Mouse (Mus musculus) heart, postnatal 4 days (tissue): ENCODE data around the gene Hfe. TPM values are rescaled to one million over a fixed set of nuclear protein-coding genes. Genes with fewer than 3 reads are reported as not detected.
A peak's percentile ranks its signal among the peaks of the same experiment; 100 is the strongest.
"Not testable (repeated sequence)": the region's sequence is repeated elsewhere in the genome, so short reads cannot be mapped to it uniquely, and the experiment has no call there.

ENCODE experiments used
- DNase-seq: peaks from one replicate; pipeline ENCODE4 v3.0.0; 2021
- microRNA-seq, 2 experiments: library from miRNA; unstranded; fragments of <30 nt; microRNA quantifications; one replicate each; pipeline ENCODE4 v1.2.0; 2021 to 2022
- total RNA-seq, 2 experiments: library from RNA; stranded (reverse); gene quantifications; 2 replicates each; pipeline ENCODE4 v1.2.3; 2021

Gene Hfe
- total RNA-seq, 2 experiments from 2014 or later = 19.7 to 21.0 TPM

DNA sequence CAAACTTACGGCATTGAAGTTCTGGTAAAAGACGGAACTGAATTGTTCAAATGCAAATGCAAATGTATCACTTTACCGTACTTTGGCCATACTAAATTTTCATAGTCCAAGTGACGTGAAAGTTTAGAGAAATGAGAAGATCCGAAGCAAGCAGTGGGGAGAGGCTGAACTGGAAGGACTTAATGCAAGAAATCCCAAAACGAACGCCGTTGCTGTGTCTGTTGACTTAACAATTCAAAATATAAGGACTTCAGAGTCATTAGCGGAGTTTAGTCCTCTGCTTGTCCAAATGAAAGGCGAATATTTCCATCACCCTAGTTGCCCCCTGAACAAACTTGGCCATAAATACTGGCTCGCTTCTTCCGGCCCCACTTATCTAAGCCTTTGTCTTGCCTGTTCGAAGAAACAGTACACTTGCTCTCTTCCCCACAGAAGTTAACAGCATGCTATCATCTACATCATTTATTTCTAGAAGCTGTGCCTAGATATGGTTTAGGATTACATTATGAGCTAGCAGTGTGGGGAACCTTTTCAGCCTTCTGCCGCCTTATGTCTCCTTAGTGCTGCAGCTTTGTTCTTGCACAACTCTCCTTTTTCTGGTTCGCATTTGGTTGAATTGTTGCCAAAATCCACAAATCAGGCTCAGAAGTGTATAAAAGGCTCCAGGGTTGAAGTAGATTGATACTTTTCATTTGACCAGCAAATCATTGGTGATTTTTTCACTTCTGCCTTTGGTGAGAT lies 25.4 kb downstream of the Hfe start:
- DNase-seq = peak; percentile 17

DNA sequence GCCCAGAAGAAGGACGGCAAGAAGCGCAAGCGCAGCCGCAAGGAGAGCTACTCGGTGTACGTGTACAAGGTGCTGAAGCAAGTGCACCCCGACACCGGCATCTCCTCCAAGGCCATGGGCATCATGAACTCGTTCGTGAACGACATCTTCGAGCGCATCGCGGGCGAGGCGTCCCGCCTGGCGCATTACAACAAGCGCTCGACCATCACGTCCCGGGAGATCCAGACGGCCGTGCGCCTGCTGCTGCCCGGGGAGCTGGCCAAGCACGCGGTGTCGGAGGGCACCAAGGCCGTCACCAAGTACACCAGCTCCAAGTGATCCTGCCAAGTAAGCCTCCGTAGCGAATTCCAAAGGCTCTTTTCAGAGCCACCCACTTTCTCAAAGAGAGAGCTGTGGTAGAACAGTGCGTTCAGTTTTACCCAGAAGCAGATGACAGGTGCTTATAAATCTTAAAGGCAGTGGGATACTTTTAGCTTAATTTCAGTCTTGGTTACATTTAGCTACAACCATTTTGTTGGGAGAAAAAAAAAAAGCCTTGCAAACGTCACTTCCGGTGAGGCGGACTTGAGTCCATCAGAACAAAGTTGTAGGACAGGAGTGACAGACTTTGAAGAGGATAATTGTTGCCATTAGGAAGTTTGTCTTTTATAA lies 26.2 kb downstream of the Hfe start:
- peak; percentile 55 for DNase-seq

DNA sequence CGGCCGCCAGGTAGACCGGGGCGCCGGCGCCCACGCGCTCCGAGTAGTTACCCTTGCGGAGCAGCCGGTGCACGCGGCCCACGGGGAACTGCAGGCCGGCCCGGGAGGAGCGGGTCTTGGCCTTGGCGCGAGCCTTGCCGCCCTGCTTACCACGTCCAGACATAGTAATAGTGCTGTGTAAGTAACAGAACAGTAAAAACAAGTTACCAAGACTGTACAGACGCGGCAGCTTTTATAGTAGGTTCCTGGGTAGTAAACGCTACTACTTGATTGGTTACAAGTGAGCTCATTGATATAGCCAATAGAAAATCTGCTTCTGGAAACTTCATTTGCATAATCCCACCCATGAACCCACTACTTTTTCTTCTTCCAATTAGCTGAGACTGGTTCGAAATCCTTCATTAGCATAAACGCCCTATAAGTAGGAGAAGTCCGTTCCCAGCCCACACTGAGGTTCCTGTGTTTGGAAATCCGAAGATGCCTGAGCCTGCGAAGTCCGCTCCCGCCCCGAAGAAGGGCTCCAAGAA lies 26.8 kb downstream of the Hfe start, which contains the start of the genes Hist1h2ac and Hist1h2bc:
Gene Hist1h2ac (minus strand): TSS at position 194 of the 527 bp plus-strand sequence.
Gene Hist1h2bc (plus strand): TSS at position 445 of the 527 bp plus-strand sequence.
- peak; percentile 75 for DNase-seq

DNA sequence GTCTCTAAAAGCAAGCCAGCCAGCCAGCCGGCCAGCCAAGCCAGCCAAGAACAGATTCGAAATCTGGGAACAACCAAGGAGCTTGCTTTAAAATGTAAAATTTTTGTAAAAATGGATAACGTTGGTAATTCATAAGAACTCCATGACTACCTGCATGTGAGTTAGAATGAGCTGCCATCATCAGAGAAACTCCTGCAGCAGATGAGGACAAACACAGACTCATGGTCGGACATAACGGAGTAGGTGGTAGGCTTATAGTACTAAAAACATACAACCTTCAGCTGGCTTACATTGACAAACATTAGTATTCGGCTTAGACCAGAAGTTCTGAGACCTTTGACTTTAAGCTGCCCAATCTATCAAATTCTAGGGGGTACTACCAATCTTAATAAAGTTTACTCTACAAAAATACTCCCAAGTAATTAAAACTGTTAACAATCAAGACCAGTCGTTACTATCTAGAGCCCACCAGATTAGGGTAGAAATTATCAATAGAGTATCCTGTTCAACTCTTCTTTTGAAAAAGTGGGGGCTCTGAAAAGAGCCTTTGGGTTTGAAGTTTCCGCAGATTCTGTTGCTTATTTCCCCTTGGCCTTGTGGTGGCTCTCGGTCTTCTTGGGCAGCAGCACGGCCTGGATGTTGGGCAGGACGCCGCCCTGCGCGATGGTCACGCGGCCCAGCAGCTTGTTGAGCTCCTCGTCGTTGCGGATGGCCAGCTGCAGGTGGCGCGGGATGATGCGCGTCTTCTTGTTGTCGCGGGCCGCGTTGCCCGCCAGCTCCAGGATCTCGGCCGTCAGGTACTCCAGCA lies 27.5 kb downstream of the Hfe start:
- DNase-seq = not testable (repeated sequence)

- DNase-seq = no peak
Measured at GRCm38 (mm10) chr13:23682623-23682946, 28.1 kb downstream of the Hfe start.

DNA sequence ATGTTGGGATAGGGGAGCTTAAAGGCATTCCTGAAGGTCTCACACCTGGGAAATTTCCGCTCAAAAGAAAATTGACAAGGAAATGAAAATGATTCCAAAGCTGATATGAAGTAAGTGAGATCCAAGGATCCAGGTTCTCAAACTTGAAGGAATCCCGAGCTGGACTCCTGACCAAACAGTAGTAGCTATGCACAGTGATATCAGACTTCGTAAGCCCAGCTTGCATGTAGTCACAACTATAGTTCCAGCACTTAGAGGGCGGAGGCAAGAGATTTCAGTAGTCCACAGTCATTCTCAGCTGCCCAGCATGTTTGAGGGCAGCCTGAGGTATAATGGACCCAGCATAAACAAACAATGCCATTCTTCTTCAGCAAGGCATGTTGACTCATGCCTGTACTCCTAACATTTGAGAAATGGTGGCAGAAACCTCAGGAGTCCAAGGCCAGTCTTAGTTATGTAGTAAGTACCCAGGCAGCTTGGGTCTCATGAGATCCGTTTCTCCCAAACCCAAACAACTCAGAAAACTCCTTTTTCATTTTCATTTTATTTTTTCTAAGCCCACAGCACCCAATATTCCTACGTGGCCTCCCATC lies 28.6 kb downstream of the Hfe start:
- DNase-seq = no peak

DNA sequence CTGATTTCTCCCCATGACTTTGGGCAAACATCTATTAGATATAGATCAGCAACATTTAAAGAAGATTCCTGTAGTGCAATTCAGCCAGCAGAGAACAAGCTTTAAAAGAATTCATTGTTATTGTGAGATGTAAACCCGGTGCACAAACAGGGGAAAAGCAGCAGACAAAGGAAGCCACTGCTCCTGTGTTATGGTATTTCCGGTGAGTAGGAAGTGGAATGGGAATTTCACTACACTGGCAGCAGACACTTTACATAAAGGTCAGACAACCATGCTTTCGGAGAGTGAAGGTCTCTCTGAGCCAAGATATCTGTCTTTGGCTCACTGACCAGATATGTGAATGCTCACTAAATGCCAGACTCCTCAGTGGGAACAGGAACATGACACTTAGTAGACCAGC lies 48.1 kb downstream of the Hfe start:
- no peak for DNase-seq

GRCm38 (mm10) chr13:23659636-23660366 lies 50.9 kb downstream of the Hfe start:
- DNase-seq = no peak

Small RNA genes lying within 50 kb of the gene (microRNA-seq; reads per million reads assigned to microRNA genes)
- gene Gm44314 (0 to 0.20 reads per million in 2 experiments), gene Gm44350 (0 to 0.20 reads per million in 2 experiments), gene Gm44484 (0 reads per million in 2 experiments)

Other genes with a start within 250 kb of the Hfe start
- under 1 TPM; 0.11 to 0.24 TPM for gene Btn1a1, start 245.0 kb downstream of the Hfe start, total RNA-seq
- not detected for gene Btn2a2, start 222.0 kb downstream of the Hfe start, total RNA-seq
- 1,000 to 10,000 TPM; 1,227 to 1,327 TPM for gene Hist1h4h, start 179.8 kb downstream of the Hfe start, total RNA-seq
- gene Hist1h2af, start 176.9 kb downstream of the Hfe start, total RNA-seq = 100 to 1,000 TPM; 480 to 499 TPM
- 100 to 1,000 TPM; 165 to 172 TPM for gene Hist1h3g, start 175.4 kb downstream of the Hfe start, total RNA-seq
- gene Hist1h2bh, start 167.5 kb downstream of the Hfe start, total RNA-seq = 10 to 100 TPM; 23.5 to 23.8 TPM
- gene Hist1h3f, start 166.8 kb downstream of the Hfe start, total RNA-seq = 100 to 1,000 TPM; 121 to 128 TPM
- 100 to 1,000 TPM; 802 to 855 TPM for gene Hist1h4f, start 159.2 kb downstream of the Hfe start, total RNA-seq
- 10 to 100 TPM; 40.0 to 43.0 TPM for gene Hist1h1d, start 157.6 kb downstream of the Hfe start, total RNA-seq
- 100 to 1,000 TPM; 299 to 323 TPM for gene Hist1h3e, start 148.5 kb downstream of the Hfe start, total RNA-seq
- 10 to 100 TPM; 77.0 to 85.3 TPM for gene Hist1h2ae, start 139.6 kb downstream of the Hfe start, total RNA-seq
- gene Hist1h2bg, start 139.5 kb downstream of the Hfe start, total RNA-seq = 100 to 1,000 TPM; 624 to 645 TPM
- 100 to 1,000 TPM; 278 to 296 TPM for gene Hist1h2bf, start 136.7 kb downstream of the Hfe start, total RNA-seq
- gene Hist1h2ad, start 136.5 kb downstream of the Hfe start, total RNA-seq = 10 to 100 TPM; 62.5 to 79.1 TPM
- 10 to 100 TPM; 52.4 to 58.7 TPM for gene Hist1h3d, start 135.1 kb downstream of the Hfe start, total RNA-seq
- gene Hist1h4d, start 129.3 kb downstream of the Hfe start, total RNA-seq = 100 to 1,000 TPM; 322 to 324 TPM
- gene Hist1h2be, start 89.7 kb downstream of the Hfe start, total RNA-seq = 10 to 100 TPM; 38.8 to 42.2 TPM
- 100 to 1,000 TPM; 269 to 306 TPM for gene Hist1h1e, start 88.3 kb downstream of the Hfe start, total RNA-seq
- 10 to 100 TPM; 11.4 to 11.7 TPM for gene Hist1h2ac, start 26.9 kb downstream of the Hfe start, total RNA-seq
- 10 to 100 TPM; 44.8 to 56.0 TPM for gene Hist1h2bc, start 26.7 kb downstream of the Hfe start, total RNA-seq
- 1 to 10 TPM; 1.6 to 1.8 TPM for gene Hist1h1t, start 15.0 kb downstream of the Hfe start, total RNA-seq
- gene Hist1h4c, start 12.4 kb downstream of the Hfe start, total RNA-seq = 100 to 1,000 TPM; 167 to 175 TPM
- 100 to 1,000 TPM; 472 to 511 TPM for gene Hist1h1c, start 28.0 kb upstream of the Hfe start, total RNA-seq
- 100 to 1,000 TPM; 252 to 264 TPM for gene Hist1h3c, start 34.7 kb upstream of the Hfe start, total RNA-seq
- 100 to 1,000 TPM; 281 to 294 TPM for gene Hist1h2bb, start 35.9 kb upstream of the Hfe start, total RNA-seq
- 100 to 1,000 TPM; 424 to 425 TPM for gene Hist1h2ab, start 40.3 kb upstream of the Hfe start, total RNA-seq
- 100 to 1,000 TPM; 568 to 625 TPM for gene Hist1h3b, start 41.4 kb upstream of the Hfe start, total RNA-seq
- gene Hist1h4b, start 46.2 kb upstream of the Hfe start, total RNA-seq = 100 to 1,000 TPM; 312 to 320 TPM
- 100 to 1,000 TPM; 433 to 442 TPM for gene Hist1h4a, start 50.4 kb upstream of the Hfe start, total RNA-seq
- gene Hist1h3a, start 51.5 kb upstream of the Hfe start, total RNA-seq = 100 to 1,000 TPM; 440 to 473 TPM
- gene Hist1h1a, start 52.8 kb upstream of the Hfe start, total RNA-seq = 100 to 1,000 TPM; 219 to 236 TPM
- gene Trim38, start 59.1 kb upstream of the Hfe start, total RNA-seq = not detected
- gene Slc17a2, start 96.1 kb upstream of the Hfe start, total RNA-seq = not detected
- not detected for gene Slc17a3, start 128.6 kb upstream of the Hfe start, total RNA-seq
- gene Slc17a1, start 156.9 kb upstream of the Hfe start, total RNA-seq = not detected
- not detected for gene Slc17a4, start 204.2 kb upstream of the Hfe start, total RNA-seq
- gene Hist1h2ba, start 223.3 kb upstream of the Hfe start, total RNA-seq = not detected
- not detected for gene Hist1h2aa, start 223.6 kb upstream of the Hfe start, total RNA-seq